Mouse (Mus musculus): ENCODE data around the gene Dpep2nb.
A peak's percentile ranks its signal among the peaks of the same experiment; 100 is the strongest.

DNA sequence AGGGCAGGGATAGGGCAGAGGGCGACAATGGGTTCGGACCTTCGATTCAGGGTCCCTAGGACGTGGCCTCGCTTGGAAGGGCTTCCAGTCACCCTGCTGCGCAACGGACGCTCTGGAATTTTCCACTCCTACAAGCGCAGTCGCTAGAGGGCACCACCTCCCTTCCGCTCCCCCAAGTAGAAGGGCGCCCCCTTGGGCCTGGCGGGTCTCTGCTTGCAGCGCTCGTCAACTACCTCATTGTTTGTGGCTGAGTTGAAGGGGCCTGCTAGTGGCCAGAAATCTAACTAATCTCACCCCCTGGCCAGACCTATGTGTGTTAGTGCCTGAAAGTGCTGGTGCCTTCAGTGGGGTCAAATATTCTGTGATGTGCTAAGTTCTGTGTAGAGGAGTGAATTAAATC lies 26.4 kb downstream of the Dpep2nb start, which contains the start of gene Dpep3:
- peak in 1 of 2 experiments; percentile 46; a peak in 2 of 4 replicates for TF ChIP-seq CTCF (conservative IDR thresholded peaks at IDR 0.05 in 1 of 2, IDR thresholded peaks at IDR 0.05 in 1 of 2; ENCODE audit: low read depth in 2 of 2, low read length in 2 of 2)
- no peak for TF ChIP-seq BHLHE40 (IDR thresholded peaks at IDR 0.05; ENCODE audit: low read depth, low read length)
- TF ChIP-seq CHD2 (IDR thresholded peaks at IDR 0.05; ENCODE audit: low read length), result no peak
- TF ChIP-seq POLR2A (IDR thresholded peaks at IDR 0.05; ENCODE audit: low read depth, low read length), result no peak
- no peak for TF ChIP-seq USF1 (IDR thresholded peaks at IDR 0.05; ENCODE audit: low read depth, low read length)
- TF ChIP-seq MAZ (IDR thresholded peaks at IDR 0.05; ENCODE audit: low read depth, low read length), result no peak
